Mouse (Mus musculus) thymus, adult 2 months (tissue): ENCODE data around the gene Sprr4. TPM values are rescaled to one million over a fixed set of nuclear protein-coding genes. Genes with fewer than 3 reads are reported as not detected.
"Not testable (repeated sequence)": the region's sequence is repeated elsewhere in the genome, so short reads cannot be mapped to it uniquely, and the experiment has no call there.

Source experiments
- DNase-seq: peaks from one replicate; pipeline ENCODE4 v3.0.0; 2021
- H3K27ac ChIP-seq: fragments of 200-500 bp; 2 replicates; pipeline ENCODE4 v1.5.1; 2012; ENCODE audit warnings: low read length, control low read depth; ENCODE audit not compliant: control insufficient read depth, insufficient read depth
- H3K27me3 ChIP-seq: fragments of 200-500 bp; 2 replicates; pipeline ENCODE4 v1.6.1; 2012; ENCODE audit warnings: mild to moderate bottlenecking, low read length, moderate library complexity, mixed read lengths; ENCODE audit not compliant: control insufficient read depth, insufficient read depth
- H3K36me3 ChIP-seq: fragments of 200-500 bp; 2 replicates; pipeline ENCODE4 v1.6.1; 2012; ENCODE audit warnings: mild to moderate bottlenecking, low read length, moderate library complexity; ENCODE audit not compliant: control insufficient read depth, insufficient read depth
- H3K4me1 ChIP-seq: fragments of 200-500 bp; replicated peaks from 2 replicates; pipeline ENCODE4 v1.6.1; 2012; ENCODE audit warnings: low read length; ENCODE audit not compliant: control insufficient read depth, insufficient read depth
- H3K4me3 ChIP-seq: fragments of 200-500 bp; 2 replicates; pipeline ENCODE4 v1.5.1; 2012; ENCODE audit warnings: mild to moderate bottlenecking, low read length, control low read depth, moderate library complexity; ENCODE audit not compliant: control insufficient read depth, insufficient read depth
- CTCF ChIP-seq: fragments of 200-500 bp; IDR thresholded peaks from 2 replicates; pipeline ENCODE4 v1.5.1; 2012; ENCODE audit warnings: mild to moderate bottlenecking, control low read depth, low read length, moderate library complexity, borderline replicate concordance; ENCODE audit not compliant: control insufficient read depth, poor library complexity, insufficient read depth; ENCODE audit errors: extremely low read depth
- POLR2A ChIP-seq: fragments of 200-500 bp; IDR thresholded peaks from 2 replicates; pipeline ENCODE4 v1.6.1; 2012; ENCODE audit warnings: mild to moderate bottlenecking, low read length, control low read depth, moderate library complexity; ENCODE audit not compliant: control insufficient read depth, poor library complexity, insufficient read depth; ENCODE audit errors: extremely low read depth
- WGBS: fragments of 180-500 bp; shearing (Covaris S2); methylation state at CpG from one replicate; pipeline ENCODE4 v1.1.7; 2018; 5-methylcytosine and 5-hydroxymethylcytosine counted together
- polyA plus RNA-seq: library from polyadenylated mRNA; depleted of rRNA; stranded (reverse); fragments of >200 nt; gene quantifications from 2 replicates; pipeline ENCODE4 v1.2.3, GENCODE M21; 2012; rRNA removed

Sprr4 gene
- polyA plus RNA-seq, 1 experiment, result not detected

GRCm38 (mm10) chr3:92485863-92486262 lies 14.4 kb downstream of the Sprr4 start, which contains the start of gene Sprr1a:
TSS of gene Sprr1a (minus strand) at chr3:92485895.
- Histone ChIP-seq H3K4me3 (no peak within 1 kb of the TSS), H3K27ac (no peak within 1 kb of the TSS), H3K4me1 (no peaks in the 10 kb centered on the region), H3K36me3 (no peaks in the 10 kb centered on the region), H3K27me3 (no peaks in the 10 kb centered on the region)
- no peak for TF ChIP-seq POLR2A
- no peak for TF ChIP-seq CTCF
- DNase-seq, result no peak

- H3K27ac ChIP-seq, H3K36me3 ChIP-seq, H3K4me3 ChIP-seq, H3K27me3 ChIP-seq, DNase-seq, H3K4me1 ChIP-seq: not testable (repeated sequence)
These were observed 19.0 kb downstream of the Sprr4 start for GRCm38 (mm10) chr3:92481249-92481648.

GRCm38 (mm10) chr3:92470111-92470510 lies 30.2 kb downstream of the Sprr4 start:
- Histone ChIP-seq H3K4me3 (no peak overlapping the region), H3K4me1 (no peaks in the 10 kb centered on the region), H3K27me3 (no peaks in the 10 kb centered on the region), H3K27ac (no peak overlapping the region), H3K36me3 (no peaks in the 10 kb centered on the region)
- no peak for DNase-seq
- WGBS, result 92% methylated on average over 2 of the region's 2 CpGs
- TF ChIP-seq CTCF (no peak), POLR2A (no peak)

- DNase-seq, result no peak
- TF ChIP-seq POLR2A (no peak), CTCF (no peak)
These were observed 32.9 kb downstream of the Sprr4 start for GRCm38 (mm10) chr3:92467424-92467823.

GRCm38 (mm10) chr3:92466576-92466975 lies 33.7 kb downstream of the Sprr4 start:
- Histone ChIP-seq H3K4me1 (no peaks in the 10 kb centered on the region), H3K27ac (no peak overlapping the region), H3K27me3 (no peaks in the 10 kb centered on the region), H3K36me3 (no peaks in the 10 kb centered on the region), H3K4me3 (no peak overlapping the region)
- no peak for TF ChIP-seq CTCF
- TF ChIP-seq POLR2A, result no peak
- DNase-seq, result no peak
- WGBS, result 91% methylated on average over 1 of the region's 1 CpGs

More at GRCm38 (mm10) chr3:92467424-92467823, 32.9 kb downstream of the Sprr4 start:
- H3K4me1 ChIP-seq, result no peaks in the 10 kb centered on the region
- H3K27ac ChIP-seq, result no peak overlapping the region
- H3K4me3 ChIP-seq, result no peak overlapping the region
- no peaks in the 10 kb centered on the region for H3K36me3 ChIP-seq
- no peaks in the 10 kb centered on the region for H3K27me3 ChIP-seq

- 82% methylated on average over 2 of the region's 2 CpGs for WGBS
- no peaks in the 10 kb centered on the region for H3K27me3 ChIP-seq
- no peaks in the 10 kb centered on the region for H3K4me1 ChIP-seq
- H3K4me3 ChIP-seq, result no peak within 1 kb of the TSS
- TF ChIP-seq POLR2A (no peak), CTCF (no peak)
- no peak for DNase-seq
- no peaks in the 10 kb centered on the region for H3K36me3 ChIP-seq
- no peak within 1 kb of the TSS for H3K27ac ChIP-seq
These were observed 41.7 kb downstream of the Sprr4 start, which contains the start of gene Sprr3 for GRCm38 (mm10) chr3:92458620-92459019. TSS of gene Sprr3 (minus strand) at chr3:92458720.

GRCm38 (mm10) chr3:92455151-92455550 lies 45.1 kb downstream of the Sprr4 start:
- Histone ChIP-seq H3K27me3 (no peaks in the 10 kb centered on the region), H3K4me3 (no peak overlapping the region), H3K27ac (no peak overlapping the region), H3K36me3 (no peaks in the 10 kb centered on the region), H3K4me1 (no peaks in the 10 kb centered on the region)
- WGBS, result 94% methylated on average over 5 of the region's 5 CpGs
- DNase-seq, result no peak
- TF ChIP-seq POLR2A (no peak), CTCF (no peak)

Other genes starting within 250 kb of the Sprr4 start
- gene Sprr2a3, start 215.1 kb downstream of the Sprr4 start, polyA plus RNA-seq, result 7.0 and 8.8 TPM in 2 replicates
- 0.42 and 0.51 TPM in 2 replicates for gene Sprr2b, start 183.9 kb downstream of the Sprr4 start, polyA plus RNA-seq
- gene Sprr2d, start 161.4 kb downstream of the Sprr4 start, polyA plus RNA-seq, result 0.73 and 2.9 TPM in 2 replicates
- 0.32 and 1.4 TPM in 2 replicates for gene Sprr2e, start 148.3 kb downstream of the Sprr4 start, polyA plus RNA-seq
- 0.52 and 0.93 TPM in 2 replicates for gene Sprr2f, start 135.3 kb downstream of the Sprr4 start, polyA plus RNA-seq
- 0.15 TPM in 1 of 2 replicates, not detected in the other for gene Sprr2h, start 114.8 kb downstream of the Sprr4 start, polyA plus RNA-seq
- gene Sprr2i, start 92.5 kb downstream of the Sprr4 start, polyA plus RNA-seq, result 1.8 TPM in 2 replicates
- 0.22 and 0.34 TPM in 2 replicates for gene Sprr2j-ps, start 82.4 kb downstream of the Sprr4 start, polyA plus RNA-seq
- gene Gm9774, start 71.1 kb downstream of the Sprr4 start, polyA plus RNA-seq, result 9.9 and 12.4 TPM in 2 replicates
- gene Sprr2k, start 67.9 kb downstream of the Sprr4 start, polyA plus RNA-seq, result not detected in 2 replicates
- gene Sprr1b, start 61.7 kb downstream of the Sprr4 start, polyA plus RNA-seq, result 2.2 and 2.5 TPM in 2 replicates
- gene Sprr3, start 41.8 kb downstream of the Sprr4 start, polyA plus RNA-seq, result 0.14 and 0.51 TPM in 2 replicates
- gene Sprr1a, start 14.6 kb downstream of the Sprr4 start, polyA plus RNA-seq, result 30.1 and 34.5 TPM in 2 replicates
- 0.82 and 1.9 TPM in 2 replicates for gene 2310046K23Rik, start 34.0 kb upstream of the Sprr4 start, polyA plus RNA-seq
- 0.26 and 0.28 TPM in 2 replicates for gene Ivl, start 73.2 kb upstream of the Sprr4 start, polyA plus RNA-seq
- gene Smcp, start 88.5 kb upstream of the Sprr4 start, polyA plus RNA-seq, result 0.45 and 1.3 TPM in 2 replicates
- 0.22 TPM in 1 of 2 replicates, not detected in the other for gene 2210017I01Rik, start 107.0 kb upstream of the Sprr4 start, polyA plus RNA-seq
- gene Lce6a, start 121.2 kb upstream of the Sprr4 start, polyA plus RNA-seq, result not detected in 2 replicates
- gene Lce1a1, start 147.8 kb upstream of the Sprr4 start, polyA plus RNA-seq, result 0.42 and 0.85 TPM in 2 replicates
- gene Lce1b, start 156.4 kb upstream of the Sprr4 start, polyA plus RNA-seq, result 0.54 and 1.1 TPM in 2 replicates
- gene Lce1a2, start 169.8 kb upstream of the Sprr4 start, polyA plus RNA-seq, result 0.47 and 1.00 TPM in 2 replicates
- 0.20 TPM in 2 replicates for gene Lce1c, start 178.8 kb upstream of the Sprr4 start, polyA plus RNA-seq
- gene Lce1d, start 186.7 kb upstream of the Sprr4 start, polyA plus RNA-seq, result 0.37 and 0.96 TPM in 2 replicates
- gene Lce1e, start 208.6 kb upstream of the Sprr4 start, polyA plus RNA-seq, result 0.31 and 0.48 TPM in 2 replicates
- gene Lce1f, start 219.9 kb upstream of the Sprr4 start, polyA plus RNA-seq, result 0.26 and 0.73 TPM in 2 replicates
- gene Gm38119, start 238.6 kb upstream of the Sprr4 start, polyA plus RNA-seq, result not detected in 2 replicates